Mouse (Mus musculus) left cerebral cortex, adult 8-10 months (tissue): ENCODE measurements around the gene Myof. TPM values are rescaled to one million over a fixed set of nuclear protein-coding genes. Genes with fewer than 3 reads are reported as not detected.

Experiments
- DNase-seq, 2 experiments: peaks; one replicate each; pipeline ENCODE4 v3.0.0; 2022; ENCODE audit warnings: low spot score in 2 of 2
- total RNA-seq, 4 experiments: library from RNA; stranded (reverse); gene quantifications; 2 replicates each; pipeline ENCODE4 v1.2.4; 2022

The Myof gene
- total RNA-seq, 4 experiments from 2014 or later, result 5.8 to 7.4 (median 6.1) TPM

- no peak for DNase-seq
Measured at GRCm38 (mm10) chr19:37954236-37954635, 89.1 kb downstream of the Myof start.

- no peak for DNase-seq
Measured at GRCm38 (mm10) chr19:37946696-37947095, 96.7 kb downstream of the Myof start.

- DNase-seq, result no peak
Measured at GRCm38 (mm10) chr19:37946053-37946452, 97.3 kb downstream of the Myof start.

- DNase-seq, result no peak
Measured at GRCm38 (mm10) chr19:37939203-37939602, 104.2 kb downstream of the Myof start.

- no peak for DNase-seq
Measured at GRCm38 (mm10) chr19:37937092-37937491, 106.3 kb downstream of the Myof start.

GRCm38 (mm10) chr19:37934640-37935039 is 108.7 kb downstream of the Myof start:
- no peak for DNase-seq

GRCm38 (mm10) chr19:37932198-37932597 is 111.2 kb downstream of the Myof start:
- no peak for DNase-seq

- DNase-seq, result no peak
Measured at GRCm38 (mm10) chr19:37927911-37928310, 115.5 kb downstream of the Myof start.

GRCm38 (mm10) chr19:37925323-37925722 is 118.1 kb downstream of the Myof start:
- no peak for DNase-seq

- no peak for DNase-seq
Measured at GRCm38 (mm10) chr19:37924266-37924665, 119.1 kb downstream of the Myof start.

- no peak for DNase-seq
Measured at GRCm38 (mm10) chr19:37921098-37921497, 122.3 kb downstream of the Myof start.

- no peak for DNase-seq
Measured at GRCm38 (mm10) chr19:37918515-37918932, 124.9 kb downstream of the Myof start.

GRCm38 (mm10) chr19:37914261-37914660 is 129.1 kb downstream of the Myof start:
- DNase-seq, result no peak

GRCm38 (mm10) chr19:37912501-37912900 is 130.9 kb downstream of the Myof start:
- DNase-seq, result no peak

- peak in 1 of 2 experiments; percentile 7 for DNase-seq
Measured at GRCm38 (mm10) chr19:37909830-37910261, 133.5 kb downstream of the Myof start.

GRCm38 (mm10) chr19:37907451-37908320 is 135.7 kb downstream of the Myof start:
- peak in 1 of 2 experiments; percentile 66 for DNase-seq

GRCm38 (mm10) chr19:37906916-37907315 is 136.5 kb downstream of the Myof start:
- DNase-seq, result no peak

- no peak for DNase-seq
Measured at GRCm38 (mm10) chr19:37896081-37896480, 147.3 kb downstream of the Myof start.

- no peak for DNase-seq
Measured at GRCm38 (mm10) chr19:37891006-37891405, 152.4 kb downstream of the Myof start.

GRCm38 (mm10) chr19:37886355-37887120 is 156.8 kb downstream of the Myof start:
- DNase-seq, result peak; percentile 18 to 56

GRCm38 (mm10) chr19:37881431-37882081 is 161.8 kb downstream of the Myof start:
- no peak for DNase-seq
